In the genomic region with DNA sequence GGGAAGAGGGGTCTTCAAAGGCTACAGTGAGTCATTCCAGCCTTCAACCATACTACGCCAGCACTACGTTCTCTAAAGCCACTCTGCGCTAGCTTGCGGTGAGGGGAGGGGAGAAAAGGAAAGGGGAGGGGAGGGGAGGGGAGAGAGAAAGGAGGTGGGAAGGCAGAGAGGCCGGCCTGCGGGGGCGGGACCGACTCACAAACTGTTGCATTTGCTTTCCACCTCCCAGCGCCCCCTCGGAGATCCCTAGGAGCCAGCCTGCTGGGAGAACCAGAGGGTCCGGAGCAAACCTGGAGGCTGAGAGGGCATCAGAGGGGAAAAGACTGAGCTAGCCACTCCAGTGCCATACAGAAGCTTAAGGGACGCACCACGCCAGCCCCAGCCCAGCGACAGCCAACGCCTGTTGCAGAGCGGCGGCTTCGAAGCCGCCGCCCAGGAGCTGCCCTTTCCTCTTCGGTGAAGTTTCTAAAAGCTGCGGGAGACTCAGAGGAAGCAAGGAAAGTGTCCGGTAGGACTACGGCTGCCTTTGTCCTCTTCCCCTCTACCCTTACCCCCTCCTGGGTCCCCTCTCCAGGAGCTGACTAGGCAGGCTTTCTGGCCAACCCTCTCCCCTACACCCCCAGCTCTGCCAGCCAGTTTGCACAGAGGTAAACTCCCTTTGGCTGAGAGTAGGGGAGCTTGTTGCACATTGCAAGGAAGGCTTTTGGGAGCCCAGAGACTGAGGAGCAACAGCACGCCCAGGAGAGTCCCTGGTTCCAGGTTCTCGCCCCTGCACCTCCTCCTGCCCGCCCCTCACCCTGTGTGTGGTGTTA, we compare ENCODE assay signal across 8 mouse cellular contexts. TPM values are rescaled to one million over a fixed set of nuclear protein-coding genes. Genes with fewer than 3 reads are reported as not detected.
DNase-seq lines count a peak whose midpoint lies in the region; ATAC-seq and TF ChIP-seq lines count a peak whose summit lies in the region.

A gene (plus strand): TSS at position 239 of the 812 bp plus-strand sequence.

- 31% methylated on average over 26 of the region's 27 CpGs for WGBS in spleen, adult 2 months
- 15% methylated on average over 27 of the region's 27 CpGs for WGBS in embryonic facial prominence, embryonic 12.5 days
- WGBS in heart, embryonic 13.5 days: 14% methylated on average over 26 of the region's 27 CpGs
- 12% methylated on average over 27 of the region's 27 CpGs for WGBS in lung, embryonic 15.5 days

- peak; percentile 4 to 7 for DNase-seq in spleen, adult 2 months (ENCODE audit: low read depth in 1 of 2, low spot score in 2 of 2)
- DNase-seq in spleen, postnatal 4 days (ENCODE audit: low spot score in 2 of 2): no peak
- peak; percentile 67 for DNase-seq in kidney, adult 9 months
- peak; percentile 35 for DNase-seq in ovary, postnatal 10 days (ENCODE audit: low spot score)
- DNase-seq in spleen, postnatal 36 days (ENCODE audit: low spot score in 2 of 2): no peak

- H3K4me2 ChIP-seq in embryonic facial prominence, embryonic 12.5 days (replicated peaks): peak within 1 kb of the TSS; percentile 57
- H3K4me2 ChIP-seq in heart, embryonic 13.5 days: peak within 1 kb of the TSS; percentile 73
- H3K4me2 ChIP-seq in lung, embryonic 15.5 days: peak within 1 kb of the TSS; percentile 60

- no peak within 1 kb of the TSS for H3K27ac ChIP-seq in spleen, adult 2 months (ENCODE audit: insufficient read depth, low read length)
- no peak within 1 kb of the TSS for H3K27ac ChIP-seq in embryonic facial prominence, embryonic 12.5 days
- no peak within 1 kb of the TSS for H3K27ac ChIP-seq in heart, embryonic 13.5 days (replicated peaks)
- no peak within 1 kb of the TSS for H3K27ac ChIP-seq in lung, embryonic 15.5 days

- H3K36me3 ChIP-seq in spleen, adult 2 months (ENCODE audit: control insufficient read depth, insufficient read depth, low read length): no peaks in the 10 kb centered on the region
- no peaks in the 10 kb centered on the region for H3K36me3 ChIP-seq in embryonic facial prominence, embryonic 12.5 days
- no peaks in the 10 kb centered on the region for H3K36me3 ChIP-seq in heart, embryonic 13.5 days
- H3K36me3 ChIP-seq in lung, embryonic 15.5 days: no peaks in the 10 kb centered on the region

- no peaks in the 10 kb centered on the region for H3K9me3 ChIP-seq in embryonic facial prominence, embryonic 12.5 days
- no peaks in the 10 kb centered on the region; the same call in 1 of the 2 replicates for H3K9me3 ChIP-seq in heart, embryonic 13.5 days
- H3K9me3 ChIP-seq in lung, embryonic 15.5 days: no peaks in the 10 kb centered on the region

- H3K9ac ChIP-seq in embryonic facial prominence, embryonic 12.5 days: no peak within 1 kb of the TSS
- 0 out of 2 replicates have a peak within 1 kb of the TSS, but pooled peaks have one; percentile 14 for H3K9ac ChIP-seq in heart, embryonic 13.5 days
- no peak within 1 kb of the TSS for H3K9ac ChIP-seq in lung, embryonic 15.5 days

- no peak for ATAC-seq in embryonic facial prominence, embryonic 12.5 days (ENCODE audit: insufficient number of reproducible peaks, insufficient read depth, low FRiP score, low TSS enrichment)
- ATAC-seq in heart, embryonic 13.5 days (ENCODE audit: extremely low read depth, insufficient number of reproducible peaks, low FRiP score, low TSS enrichment): no peak
- no peak for ATAC-seq in lung, embryonic 15.5 days (ENCODE audit: borderline replicate concordance, extremely low read depth, low FRiP score, low TSS enrichment)

- TF ChIP-seq CTCF in spleen, adult 2 months (IDR thresholded peaks at IDR 0.05; ENCODE audit: extremely low read depth, insufficient read depth, insufficient read length, insufficient replicate concordance): no peak

- H3K4me3 ChIP-seq in spleen, adult 2 months (ENCODE audit: extremely low read depth, insufficient read depth, insufficient read length): peak within 1 kb of the TSS; percentile 48
- peak within 1 kb of the TSS; percentile 34 for H3K4me3 ChIP-seq in embryonic facial prominence, embryonic 12.5 days
- H3K4me3 ChIP-seq in heart, embryonic 13.5 days: peak within 1 kb of the TSS; percentile 48
- peak within 1 kb of the TSS; percentile 31 for H3K4me3 ChIP-seq in lung, embryonic 15.5 days

- no peaks in the 10 kb centered on the region for H3K27me3 ChIP-seq in spleen, adult 2 months (ENCODE audit: control insufficient read depth, insufficient read depth, low read length)
- H3K27me3 ChIP-seq in embryonic facial prominence, embryonic 12.5 days: peaks cover 40% of the 10 kb centered on the region
- peaks cover 55% of the 10 kb centered on the region for H3K27me3 ChIP-seq in heart, embryonic 13.5 days (replicated peaks)
- H3K27me3 ChIP-seq in lung, embryonic 15.5 days: peaks cover 53% of the 10 kb centered on the region

- H3K4me1 ChIP-seq in spleen, adult 2 months (ENCODE audit: control insufficient read depth, insufficient read depth, insufficient read length): no peaks in the 10 kb centered on the region
- H3K4me1 ChIP-seq in embryonic facial prominence, embryonic 12.5 days: no peaks in the 10 kb centered on the region
- H3K4me1 ChIP-seq in heart, embryonic 13.5 days: 0 out of 2 replicates have a peak, but pooled peaks cover 7% of the 10 kb centered on the region
- no peaks in the 10 kb centered on the region for H3K4me1 ChIP-seq in lung, embryonic 15.5 days

- no peak for TF ChIP-seq POLR2A in spleen, adult 2 months (IDR thresholded peaks at IDR 0.05; ENCODE audit: low read depth, low read length)

RNA-seq across cellular contexts. Expression of the gene that starts here (rescaled TPM):
- 0.13 and 0.16 TPM in 2 replicates for polyA plus RNA-seq in spleen, adult 2 months (2012; rRNA removed)
- 0.19 and 0.20 TPM in 2 replicates for polyA plus RNA-seq in embryonic facial prominence, embryonic 12.5 days (2016; fragmentation: Nextera tagmentation; extraction: Ambion mirVana)
- 0.11 and 0.12 TPM in 2 replicates for polyA plus RNA-seq in heart, embryonic 13.5 days (2015; fragmentation: Nextera tagmentation; extraction: Ambion mirVana)
- 0.14 and 0.15 TPM in 2 replicates for polyA plus RNA-seq in lung, embryonic 15.5 days (2015; fragmentation: Nextera tagmentation; extraction: Ambion mirVana)

Comparison
In these comparisons a context has a peak if more than half of its experiments do, and no peak if none do; other contexts are left out.
1. Peak in DNase-seq and H3K4me3 ChIP-seq in spleen, adult 2 months; RNA of the gene not detected or under 1 TPM.
2. DNase-seq: peak in kidney, adult 9 months (single experiment) and ovary, postnatal 10 days (single experiment); none in spleen, postnatal 4 days (0 of 2) and spleen, postnatal 36 days (0 of 2).
3. Peak in every context shown above with its lines, with median percentiles within 50 percentile points of each other: H3K4me3 ChIP-seq and H3K4me2 ChIP-seq.